Comparison of ENCODE assay signal across 9 mouse cellular contexts in genomic region chr2:25241438-25241775, GRCm38 (mm10). TPM values are rescaled to one million over a fixed set of nuclear protein-coding genes. Genes with fewer than 3 reads are reported as not detected.
A peak's percentile ranks its signal among the peaks of the same experiment; 100 is the strongest.
DNase-seq lines count a peak whose midpoint lies in the region; ATAC-seq and TF ChIP-seq lines count a peak whose summit lies in the region.
"Had no signal": no experiment of that assay in that cellular context is flagged by ENCODE, and none has a peak within 500 bp of the region (broad histone marks: within the 10 kb centered on the region; RNA-seq: fewer than 3 reads in every experiment).

No protein-coding gene starts in this region.

- TF ChIP-seq CTCF in small intestine, adult 2 months (IDR thresholded peaks at IDR 0.05; ENCODE audit: extremely low read depth, insufficient read length, insufficient replicate concordance, low read depth, low read length), result no peak

- ATAC-seq in lung, embryonic 15.5 days (ENCODE audit: borderline replicate concordance, extremely low read depth, low FRiP score, low TSS enrichment), result 0 out of 2 replicates have a peak, but pooled peaks have one; percentile 20
- no peak for ATAC-seq in embryonic facial prominence, embryonic 14.5 days (ENCODE audit: low read depth)
- 0 out of 2 replicates have a peak, but pooled peaks have one; percentile 12 for ATAC-seq in limb, embryonic 11.5 days (ENCODE audit: insufficient number of reproducible peaks, low FRiP score, low TSS enrichment, low read depth)
- ATAC-seq in granulocyte monocyte progenitor cell, adult 5-6 weeks (replicated peaks; ENCODE audit: poor library complexity, severe bottlenecking), result no peak

- H3K4me2 ChIP-seq in lung, embryonic 15.5 days, result peak overlapping the region; percentile 97
- H3K4me2 ChIP-seq in embryonic facial prominence, embryonic 14.5 days (ENCODE audit: low read depth, low read length), result peak overlapping the region; percentile 96
- H3K4me2 ChIP-seq in limb, embryonic 11.5 days (ENCODE audit: low read depth, severe bottlenecking), result peak overlapping the region; percentile 96

- peak overlapping the region; percentile 50 for H3K4me3 ChIP-seq in lung, embryonic 15.5 days
- peak overlapping the region; percentile 59 for H3K4me3 ChIP-seq in embryonic facial prominence, embryonic 14.5 days (ENCODE audit: low read depth, low read length)
- H3K4me3 ChIP-seq in limb, embryonic 11.5 days (ENCODE audit: low read depth, low read length), result peak overlapping the region; percentile 43; the same call in 1 of the 2 replicates
- peak overlapping the region; percentile 70 for H3K4me3 ChIP-seq in small intestine, adult 2 months (ENCODE audit: low read depth, low read length)

- H3K9me3 ChIP-seq in lung, embryonic 15.5 days, result no peaks in the 10 kb centered on the region
- no peaks in the 10 kb centered on the region for H3K9me3 ChIP-seq in embryonic facial prominence, embryonic 14.5 days (ENCODE audit: control insufficient read depth, low read length)
- no peaks in the 10 kb centered on the region for H3K9me3 ChIP-seq in limb, embryonic 11.5 days (ENCODE audit: control insufficient read depth, low read length)

- no peak for DNase-seq in lung, postnatal 10 days
- DNase-seq in embryonic facial prominence, embryonic 14.5 days (ENCODE audit: low spot score), result no peak
- DNase-seq in limb, embryonic 11.5 days (ENCODE audit: low spot score), result no peak
- no peak for DNase-seq in frontal cortex, adult 2 months (ENCODE audit: extremely low spot score in 1 of 2, low spot score in 1 of 2)
- DNase-seq in heart, adult 8-10 months (ENCODE audit: low spot score), result no peak

- no peak for TF ChIP-seq POLR2A in small intestine, adult 2 months (IDR thresholded peaks at IDR 0.05; ENCODE audit: low read depth, low read length)

- no peak overlapping the region for H3K9ac ChIP-seq in lung, embryonic 15.5 days
- H3K9ac ChIP-seq in embryonic facial prominence, embryonic 14.5 days (ENCODE audit: low read depth, low read length), result no peak overlapping the region
- H3K9ac ChIP-seq in limb, embryonic 11.5 days (ENCODE audit: low read length), result no peak overlapping the region

- 12% methylated on average over 6 of the region's 6 CpGs for WGBS in lung, embryonic 15.5 days
- 13% methylated on average over 6 of the region's 6 CpGs for WGBS in embryonic facial prominence, embryonic 14.5 days
- WGBS in limb, embryonic 11.5 days, result 19% methylated on average over 6 of the region's 6 CpGs
- WGBS in small intestine, adult 2 months, result 11% methylated on average over 6 of the region's 6 CpGs

- peaks cover 27% of the 10 kb centered on the region for H3K4me1 ChIP-seq in lung, embryonic 15.5 days
- H3K4me1 ChIP-seq in embryonic facial prominence, embryonic 14.5 days (ENCODE audit: control insufficient read depth, insufficient read depth, low read length), result peaks cover 15% of the 10 kb centered on the region
- H3K4me1 ChIP-seq in limb, embryonic 11.5 days (ENCODE audit: control insufficient read depth, insufficient read depth, low read length), result peaks cover 11% of the 10 kb centered on the region; the same call in 1 of the 2 replicates
- H3K4me1 ChIP-seq in small intestine, adult 2 months (ENCODE audit: control insufficient read depth, insufficient read depth, insufficient read length, low read length), result peaks cover 32% of the 10 kb centered on the region

- H3K27ac ChIP-seq in lung, embryonic 15.5 days, result no peak overlapping the region
- no peak overlapping the region for H3K27ac ChIP-seq in embryonic facial prominence, embryonic 14.5 days (replicated peaks; ENCODE audit: low read depth, low read length)
- no peak overlapping the region for H3K27ac ChIP-seq in limb, embryonic 11.5 days (replicated peaks; ENCODE audit: low read depth, low read length)
- peak overlapping the region; percentile 31; the same call in 1 of the 2 replicates for H3K27ac ChIP-seq in small intestine, adult 2 months (ENCODE audit: insufficient read depth, low read depth, low read length)

- no peaks in the 10 kb centered on the region for H3K36me3 ChIP-seq in lung, embryonic 15.5 days
- peaks cover 4% of the 10 kb centered on the region; the same call in 1 of the 2 replicates for H3K36me3 ChIP-seq in embryonic facial prominence, embryonic 14.5 days (ENCODE audit: control insufficient read depth, insufficient read depth, low read length)
- peaks cover 3% of the 10 kb centered on the region for H3K36me3 ChIP-seq in limb, embryonic 11.5 days (ENCODE audit: control insufficient read depth, insufficient read depth, low read length)
- H3K36me3 ChIP-seq in small intestine, adult 2 months (ENCODE audit: control insufficient read depth, insufficient read depth, low read length), result no peaks in the 10 kb centered on the region; the same call in 1 of the 2 replicates

- peaks cover 25% of the 10 kb centered on the region for H3K27me3 ChIP-seq in lung, embryonic 15.5 days
- H3K27me3 ChIP-seq in embryonic facial prominence, embryonic 14.5 days (replicated peaks; ENCODE audit: control insufficient read depth, insufficient read depth, low read length), result peaks cover 13% of the 10 kb centered on the region
- peaks cover 29% of the 10 kb centered on the region for H3K27me3 ChIP-seq in limb, embryonic 11.5 days (ENCODE audit: control insufficient read depth, insufficient read depth, low read length)
- no peaks in the 10 kb centered on the region; the same call in 1 of the 2 replicates for H3K27me3 ChIP-seq in small intestine, adult 2 months (ENCODE audit: control insufficient read depth, insufficient read depth, low read length)

RNA-seq across cellular contexts. Expression of gene Rnf208, which starts 0.6 kb away (rescaled TPM):
- polyA plus RNA-seq in lung, embryonic 15.5 days (2015; fragmentation: Nextera tagmentation; extraction: Ambion mirVana), result 8.9 and 9.9 TPM in 2 replicates
- 11.8 and 16.3 TPM in 2 replicates for polyA plus RNA-seq in embryonic facial prominence, embryonic 14.5 days (2014; fragmentation: Nextera tagmentation; extraction: Ambion mirVana)
- polyA plus RNA-seq in limb, embryonic 11.5 days (2014; fragmentation: Nextera tagmentation; extraction: Ambion mirVana), result 6.5 and 8.8 TPM in 2 replicates
- polyA plus RNA-seq in small intestine, adult 2 months (2012; rRNA removed), result 7.3 and 145 TPM in 2 replicates
- polyA plus RNA-seq in frontal cortex, adult 2 months (2012; rRNA removed), result 248 and 300 TPM in 2 replicates
- total RNA-seq in granulocyte monocyte progenitor cell, adult 5-6 weeks (2014; fragmentation: Nextera tagmentation), result 0.58 TPM in 1 of 2 replicates, not detected in the other
- total RNA-seq in granulocyte monocyte progenitor cell, adult 5-6 weeks (2017), result not detected in 2 replicates
- 1 to 10 TPM in 2 of 4 experiments, under 1 TPM in 2; 0.53 to 1.7 (median 1.2) TPM for total RNA-seq in heart, adult 8-10 months (2022)

RNA-seq across cellular contexts. Expression of gene Cysrt1, which starts 0.8 kb away (rescaled TPM):
- polyA plus RNA-seq in lung, embryonic 15.5 days (2015; fragmentation: Nextera tagmentation; extraction: Ambion mirVana), result 0.19 and 0.35 TPM in 2 replicates
- polyA plus RNA-seq in embryonic facial prominence, embryonic 14.5 days (2014; fragmentation: Nextera tagmentation; extraction: Ambion mirVana), result 3.2 and 10.2 TPM in 2 replicates
- not detected in 2 replicates for polyA plus RNA-seq in limb, embryonic 11.5 days (2014; fragmentation: Nextera tagmentation; extraction: Ambion mirVana)
- polyA plus RNA-seq in small intestine, adult 2 months (2012; rRNA removed), result 1.7 and 10.7 TPM in 2 replicates
- 0.24 and 0.53 TPM in 2 replicates for polyA plus RNA-seq in frontal cortex, adult 2 months (2012; rRNA removed)
- total RNA-seq in granulocyte monocyte progenitor cell, adult 5-6 weeks (2014; fragmentation: Nextera tagmentation), result not detected in 2 replicates
- total RNA-seq in granulocyte monocyte progenitor cell, adult 5-6 weeks (2017), result not detected in 2 replicates
- total RNA-seq in heart, adult 8-10 months (2022), result not detected

RNA-seq across cellular contexts. Expression of gene Rnf224, which starts 4.8 kb away (rescaled TPM):
- not detected in 2 replicates for polyA plus RNA-seq in lung, embryonic 15.5 days (2015; fragmentation: Nextera tagmentation; extraction: Ambion mirVana)
- not detected in 2 replicates for polyA plus RNA-seq in embryonic facial prominence, embryonic 14.5 days (2014; fragmentation: Nextera tagmentation; extraction: Ambion mirVana)
- polyA plus RNA-seq in limb, embryonic 11.5 days (2014; fragmentation: Nextera tagmentation; extraction: Ambion mirVana), result not detected in 2 replicates
- 0.10 TPM in 1 of 2 replicates, not detected in the other for polyA plus RNA-seq in small intestine, adult 2 months (2012; rRNA removed)
- not detected in 2 replicates for polyA plus RNA-seq in frontal cortex, adult 2 months (2012; rRNA removed)
- not detected in 2 replicates for total RNA-seq in granulocyte monocyte progenitor cell, adult 5-6 weeks (2014; fragmentation: Nextera tagmentation)
- total RNA-seq in granulocyte monocyte progenitor cell, adult 5-6 weeks (2017), result not detected in 2 replicates
- not detected for total RNA-seq in heart, adult 8-10 months (2022)
- polyA plus RNA-seq: brain, embryonic 14.5 days had no signal

RNA-seq across cellular contexts. Expression of gene AL732309.1, which starts 5.3 kb away (rescaled TPM):
- 3.5 and 5.0 TPM in 2 replicates for polyA plus RNA-seq in lung, embryonic 15.5 days (2015; fragmentation: Nextera tagmentation; extraction: Ambion mirVana)
- 4.5 and 6.1 TPM in 2 replicates for polyA plus RNA-seq in embryonic facial prominence, embryonic 14.5 days (2014; fragmentation: Nextera tagmentation; extraction: Ambion mirVana)
- 4.0 and 6.6 TPM in 2 replicates for polyA plus RNA-seq in limb, embryonic 11.5 days (2014; fragmentation: Nextera tagmentation; extraction: Ambion mirVana)
- 15.3 and 45.8 TPM in 2 replicates for polyA plus RNA-seq in small intestine, adult 2 months (2012; rRNA removed)
- polyA plus RNA-seq in frontal cortex, adult 2 months (2012; rRNA removed), result 15.8 and 16.4 TPM in 2 replicates
- total RNA-seq in granulocyte monocyte progenitor cell, adult 5-6 weeks (2014; fragmentation: Nextera tagmentation), result 5.2 and 16.1 TPM in 2 replicates
- total RNA-seq in granulocyte monocyte progenitor cell, adult 5-6 weeks (2017), result 5.6 and 7.4 TPM in 2 replicates
- 1 to 10 TPM; 1.8 to 2.4 (median 2.1) TPM for total RNA-seq in heart, adult 8-10 months (2022)

RNA-seq across cellular contexts. Expression of gene Slc34a3, which starts 7.2 kb away (rescaled TPM):
- not detected in 2 replicates for polyA plus RNA-seq in lung, embryonic 15.5 days (2015; fragmentation: Nextera tagmentation; extraction: Ambion mirVana)
- not detected in 2 replicates for polyA plus RNA-seq in embryonic facial prominence, embryonic 14.5 days (2014; fragmentation: Nextera tagmentation; extraction: Ambion mirVana)
- not detected in 2 replicates for polyA plus RNA-seq in limb, embryonic 11.5 days (2014; fragmentation: Nextera tagmentation; extraction: Ambion mirVana)
- 0.05 and 5.6 TPM in 2 replicates for polyA plus RNA-seq in small intestine, adult 2 months (2012; rRNA removed)
- 0.08 and 0.15 TPM in 2 replicates for polyA plus RNA-seq in frontal cortex, adult 2 months (2012; rRNA removed)
- not detected in 2 replicates for total RNA-seq in granulocyte monocyte progenitor cell, adult 5-6 weeks (2014; fragmentation: Nextera tagmentation)
- total RNA-seq in granulocyte monocyte progenitor cell, adult 5-6 weeks (2017), result not detected in 2 replicates
- total RNA-seq in heart, adult 8-10 months (2022), result not detected
- polyA plus RNA-seq: brain, embryonic 14.5 days had no signal

Comparison
In these comparisons a context has a peak if more than half of its experiments do, and no peak if none do; other contexts are left out.
1. ATAC-seq: peak in lung, embryonic 15.5 days (single experiment) and limb, embryonic 11.5 days (single experiment); none in embryonic facial prominence, embryonic 14.5 days (single experiment) and granulocyte monocyte progenitor cell, adult 5-6 weeks (single experiment).
2. Peak in every context shown above with its lines, with median percentiles within 50 percentile points of each other: H3K4me2 ChIP-seq and H3K4me3 ChIP-seq.